Mouse (Mus musculus): Measurements from ENCODE around the gene Ddx10. TPM values are rescaled to one million over a fixed set of nuclear protein-coding genes. Genes with fewer than 3 reads are reported as not detected.

Gene Ddx10
- 26.6 and 27.1 TPM in 2 replicates for polyA plus RNA-seq (2016; fragmentation: Nextera tagmentation; extraction: Ambion mirVana)

DNA sequence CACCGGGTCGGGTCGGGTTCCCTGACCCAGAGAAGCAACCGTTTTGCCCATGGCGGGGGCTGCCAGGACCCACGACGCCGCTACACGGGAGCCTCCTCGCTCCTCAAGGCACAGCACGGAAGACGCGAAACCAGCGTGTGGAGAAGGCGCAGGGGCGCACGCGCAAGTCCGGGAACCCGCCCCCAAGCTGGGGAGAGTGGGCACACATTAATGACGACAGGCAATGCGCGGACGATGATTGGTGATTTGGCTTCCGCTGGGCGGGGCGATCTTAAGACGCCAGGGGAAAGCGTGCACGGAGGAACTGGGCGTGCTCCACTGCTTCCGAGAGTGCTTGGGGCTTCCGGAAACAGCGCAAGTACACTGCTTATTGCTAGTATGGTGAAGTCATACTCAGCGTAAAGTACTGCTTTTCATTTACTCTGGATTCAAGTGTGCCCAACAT, at the start of gene Ddx10:
Gene Ddx10 (minus strand): TSS at position 101 of the 445 bp plus-strand sequence.
- Histone ChIP-seq H3K36me3 (replicated peaks) (no peaks in the 10 kb centered on the region), H3K27ac (no peak within 1 kb of the TSS), H3K27me3 (no peaks in the 10 kb centered on the region), H3K9me3 (no peaks in the 10 kb centered on the region), H3K4me2 (peak within 1 kb of the TSS; percentile 92), H3K4me3 (replicated peaks) (peak within 1 kb of the TSS; percentile 78), H3K9ac (peak within 1 kb of the TSS; percentile 75), H3K4me1 (peaks cover 14% of the 10 kb centered on the region)
- ATAC-seq (ENCODE audit: low FRiP score): peak; percentile 100
- under 1% methylated on average over 35 of the region's 35 CpGs for WGBS

DNA sequence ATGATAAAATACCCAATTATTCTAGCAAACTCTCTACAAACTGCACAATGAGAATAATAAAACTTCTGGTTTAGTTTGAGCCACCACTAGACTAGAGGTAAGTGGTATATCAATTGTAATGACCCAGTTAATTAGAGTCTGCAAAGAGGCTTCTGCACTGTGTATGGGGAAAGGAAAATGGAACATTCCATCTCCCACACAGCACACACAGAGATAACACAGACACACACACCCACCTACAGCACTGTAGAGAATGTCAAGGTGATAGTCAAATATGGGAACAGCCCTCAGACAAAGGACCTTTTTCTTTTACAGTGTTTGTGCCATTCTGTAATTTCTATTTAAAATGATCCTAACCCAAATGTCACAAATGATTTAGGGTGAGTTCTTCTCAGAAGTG, 45.0 kb upstream of the Ddx10 start:
- Histone ChIP-seq H3K9ac (no peak overlapping the region), H3K9me3 (no peaks in the 10 kb centered on the region), H3K4me3 (replicated peaks) (no peak overlapping the region), H3K27ac (no peak overlapping the region), H3K4me2 (no peak overlapping the region), H3K36me3 (replicated peaks) (no peaks in the 10 kb centered on the region), H3K4me1 (no peaks in the 10 kb centered on the region), H3K27me3 (0 out of 2 replicates have a peak, but pooled peaks cover 5% of the 10 kb centered on the region)
- no peak for ATAC-seq (ENCODE audit: low FRiP score)

DNA sequence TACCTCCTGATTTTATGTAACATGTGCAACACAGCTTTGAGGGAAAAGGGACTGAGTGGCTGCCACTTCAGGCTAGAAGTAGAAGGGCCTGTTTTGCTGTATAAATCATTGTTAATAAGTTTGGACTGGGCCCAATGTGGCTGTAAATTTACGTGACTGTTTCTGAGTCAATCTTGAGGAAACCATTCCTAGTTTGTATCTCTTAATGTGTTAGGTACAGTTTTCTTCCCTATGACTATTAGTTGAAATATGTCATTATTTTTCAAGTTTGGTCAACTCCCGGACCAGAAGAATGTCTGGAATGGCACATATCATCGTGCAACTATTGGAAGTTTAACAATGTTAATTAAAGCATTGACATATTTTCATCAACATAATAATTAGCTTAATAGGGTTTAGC, 42.2 kb upstream of the Ddx10 start:
- Histone ChIP-seq H3K9ac (no peak overlapping the region), H3K4me2 (no peak overlapping the region), H3K27me3 (0 out of 2 replicates have a peak, but pooled peaks cover 5% of the 10 kb centered on the region), H3K36me3 (replicated peaks) (no peaks in the 10 kb centered on the region), H3K27ac (no peak overlapping the region), H3K4me3 (replicated peaks) (no peak overlapping the region), H3K4me1 (no peaks in the 10 kb centered on the region), H3K9me3 (no peaks in the 10 kb centered on the region)
- ATAC-seq (ENCODE audit: low FRiP score): no peak
- 91% methylated on average over 3 of the region's 3 CpGs for WGBS

DNA sequence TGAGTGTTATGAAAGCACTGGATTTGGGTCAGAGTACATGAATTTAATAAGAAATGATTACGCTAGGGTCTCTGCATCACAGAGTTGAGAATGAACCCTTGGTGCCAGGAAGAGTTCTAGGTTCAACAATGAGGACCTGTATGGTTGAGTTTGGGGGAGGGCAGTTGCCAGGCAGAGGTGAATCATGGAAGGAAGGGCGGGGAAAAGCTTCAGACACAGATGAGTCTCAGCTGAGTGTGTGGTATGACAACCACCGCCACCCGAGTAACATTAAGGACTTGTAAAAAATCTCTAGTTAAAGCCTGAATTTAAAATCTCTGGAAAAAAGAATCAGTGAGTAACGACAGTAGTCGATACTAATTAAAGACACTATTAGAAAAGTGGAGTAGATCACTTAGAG, 38.9 kb upstream of the Ddx10 start:
- Histone ChIP-seq H3K4me3 (replicated peaks) (no peak overlapping the region), H3K9ac (no peak overlapping the region), H3K27ac (no peak overlapping the region), H3K27me3 (no peaks in the 10 kb centered on the region), H3K4me1 (no peaks in the 10 kb centered on the region), H3K4me2 (no peak overlapping the region), H3K9me3 (no peaks in the 10 kb centered on the region), H3K36me3 (replicated peaks) (no peaks in the 10 kb centered on the region)
- 87% methylated on average over 6 of the region's 6 CpGs for WGBS
- no peak for ATAC-seq (ENCODE audit: low FRiP score)

DNA sequence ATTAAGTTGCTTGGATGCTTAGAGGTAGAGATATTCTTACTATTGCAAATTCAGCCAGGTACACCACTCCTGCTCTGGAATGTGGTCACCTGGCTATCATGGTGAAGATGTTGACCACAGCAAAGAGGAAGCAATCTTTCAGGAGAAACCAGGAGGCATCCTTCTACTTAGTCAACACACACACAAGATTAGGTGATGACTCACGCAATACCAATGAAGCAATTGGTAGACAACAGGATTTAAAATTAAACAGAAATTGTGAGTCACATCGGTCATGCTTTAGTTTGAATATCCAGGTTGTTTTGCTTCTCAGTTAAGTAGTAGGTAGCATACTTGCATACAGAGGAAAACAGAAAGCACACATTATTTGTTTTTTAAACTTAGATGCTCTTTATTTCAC, 31.1 kb upstream of the Ddx10 start:
- H3K9me3 ChIP-seq: no peaks in the 10 kb centered on the region
- H3K4me1 ChIP-seq: no peaks in the 10 kb centered on the region
- peaks cover 13% of the 10 kb centered on the region; the same call in 1 of the 2 replicates for H3K27me3 ChIP-seq
- 93% methylated on average over 2 of the region's 2 CpGs for WGBS
- no peak overlapping the region for H3K4me3 ChIP-seq (replicated peaks)
- no peak overlapping the region for H3K27ac ChIP-seq
- no peak overlapping the region for H3K9ac ChIP-seq
- no peak for ATAC-seq (ENCODE audit: low FRiP score)
- H3K4me2 ChIP-seq: no peak overlapping the region
- no peaks in the 10 kb centered on the region for H3K36me3 ChIP-seq (replicated peaks)

DNA sequence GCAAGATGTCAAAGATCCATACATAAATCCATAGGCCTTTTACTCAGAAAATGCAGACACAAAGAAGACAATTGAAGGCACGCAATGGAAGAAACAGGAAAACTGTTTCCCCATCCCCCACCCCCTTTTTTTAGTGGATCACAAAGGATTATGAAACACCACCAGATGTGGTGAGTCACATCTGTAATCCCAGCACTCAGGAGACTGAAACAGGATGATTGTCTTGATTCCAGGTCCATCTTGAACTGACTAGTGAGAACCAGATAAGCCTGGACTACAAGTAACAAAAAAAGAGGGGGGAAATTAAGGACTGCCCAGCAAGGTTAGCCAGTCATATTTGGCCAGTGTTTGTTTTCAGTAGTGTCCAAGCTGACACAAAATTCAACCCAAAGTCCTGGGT, 28.5 kb upstream of the Ddx10 start:
- no peaks in the 10 kb centered on the region for H3K9me3 ChIP-seq
- no peaks in the 10 kb centered on the region for H3K36me3 ChIP-seq (replicated peaks)
- no peak overlapping the region for H3K9ac ChIP-seq
- H3K27ac ChIP-seq: no peak overlapping the region
- WGBS: 87% methylated on average over 1 of the region's 1 CpGs
- no peak overlapping the region for H3K4me3 ChIP-seq (replicated peaks)
- ATAC-seq (ENCODE audit: low FRiP score): no peak
- H3K4me2 ChIP-seq: no peak overlapping the region
- peaks cover 13% of the 10 kb centered on the region; the same call in 1 of the 2 replicates for H3K27me3 ChIP-seq
- no peaks in the 10 kb centered on the region for H3K4me1 ChIP-seq

DNA sequence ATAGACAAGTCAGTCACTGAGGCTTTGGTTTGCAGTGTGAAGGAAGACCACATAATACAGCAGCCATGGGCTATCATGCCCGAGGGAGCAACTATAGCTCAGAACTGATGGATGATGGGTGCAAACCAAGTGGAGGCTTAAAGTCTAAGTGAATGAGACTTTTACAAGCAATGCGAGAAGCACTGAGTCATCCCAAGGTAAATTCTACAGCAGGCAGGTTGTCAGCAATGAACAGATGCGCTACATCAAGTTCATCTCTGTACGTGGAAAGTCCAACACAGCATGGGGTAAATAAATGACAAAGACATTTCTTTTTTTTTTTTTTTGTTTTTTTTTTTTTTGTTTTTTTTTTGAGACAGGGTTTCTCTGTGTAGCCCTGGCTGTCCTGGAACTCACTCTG, 24.9 kb upstream of the Ddx10 start:
- Histone ChIP-seq H3K27ac (no peak overlapping the region), H3K27me3 (peaks cover 8% of the 10 kb centered on the region; the same call in 1 of the 2 replicates), H3K4me2 (no peak overlapping the region), H3K4me3 (replicated peaks) (no peak overlapping the region), H3K36me3 (replicated peaks) (no peaks in the 10 kb centered on the region), H3K4me1 (no peaks in the 10 kb centered on the region), H3K9me3 (no peaks in the 10 kb centered on the region), H3K9ac (no peak overlapping the region)
- 89% methylated on average over 4 of the region's 4 CpGs for WGBS
- no peak for ATAC-seq (ENCODE audit: low FRiP score)

DNA sequence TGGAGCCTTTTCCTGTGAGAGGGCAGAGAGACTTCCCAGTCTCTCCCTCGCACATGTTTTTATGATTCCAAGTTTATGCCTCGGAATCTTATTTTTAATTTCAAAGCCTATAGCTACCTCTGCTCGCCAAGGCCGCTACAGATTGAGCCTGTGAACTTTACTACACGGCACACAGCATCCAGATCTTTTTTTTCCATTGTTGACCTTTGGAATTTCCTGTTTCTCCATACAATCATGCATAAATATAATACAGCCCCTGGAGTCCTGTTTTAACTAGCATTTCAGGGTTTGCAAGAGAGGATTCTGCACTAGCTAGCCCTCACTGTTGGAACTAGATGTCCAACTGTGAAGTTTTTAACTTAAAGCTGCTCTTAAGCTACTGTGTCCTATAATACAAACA, 24.4 kb upstream of the Ddx10 start:
- no peak overlapping the region for H3K27ac ChIP-seq
- no peak for ATAC-seq (ENCODE audit: low FRiP score)
- H3K27me3 ChIP-seq: peaks cover 4% of the 10 kb centered on the region; the same call in 1 of the 2 replicates
- H3K9me3 ChIP-seq: no peaks in the 10 kb centered on the region
- no peak overlapping the region for H3K4me3 ChIP-seq (replicated peaks)
- H3K4me2 ChIP-seq: no peak overlapping the region
- no peaks in the 10 kb centered on the region for H3K36me3 ChIP-seq (replicated peaks)
- H3K4me1 ChIP-seq: no peaks in the 10 kb centered on the region
- no peak overlapping the region for H3K9ac ChIP-seq
- 66% methylated on average over 5 of the region's 5 CpGs for WGBS

DNA sequence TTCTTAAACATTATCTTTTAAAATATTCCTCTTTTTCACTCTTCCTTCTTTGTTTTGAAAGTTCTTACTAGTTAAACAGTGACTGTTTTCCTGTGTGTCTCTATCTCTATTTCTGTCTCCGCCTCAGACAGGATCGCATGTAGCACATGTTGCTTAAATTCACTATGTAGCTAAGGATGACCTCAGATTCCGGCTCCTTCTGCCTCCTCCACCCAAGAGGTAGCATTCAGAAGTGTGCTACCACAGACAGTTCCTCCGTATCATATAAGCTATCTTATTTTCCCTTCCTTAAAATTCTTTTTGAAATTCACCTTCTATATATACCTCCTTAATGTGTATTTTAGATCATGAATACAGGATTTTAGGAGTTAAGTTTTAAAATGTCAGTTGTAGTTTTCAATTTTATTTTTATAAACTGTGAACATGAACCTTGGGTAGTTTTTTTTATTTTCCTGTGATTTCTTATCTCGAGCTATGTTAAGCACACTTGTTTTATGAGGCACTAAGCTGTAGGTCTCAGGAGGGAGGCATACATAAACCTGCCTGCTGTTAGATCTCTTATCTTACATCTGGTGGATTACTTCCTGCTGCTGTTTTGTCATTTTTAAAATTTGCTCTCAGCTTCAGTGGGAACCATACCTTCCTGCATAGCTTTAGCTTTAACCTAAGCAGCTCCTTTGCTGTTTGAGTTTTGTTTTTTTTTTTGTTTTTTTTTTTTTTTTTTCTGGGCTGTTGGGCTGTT, 23.6 kb upstream of the Ddx10 start:
- no peak for ATAC-seq (ENCODE audit: low FRiP score)
- H3K4me1 ChIP-seq: no peaks in the 10 kb centered on the region
- no peak overlapping the region for H3K9ac ChIP-seq
- whole genome bisulfite sequencing: 81% methylated on average over 5 of the region's 5 CpGs
- no peak overlapping the region for H3K4me2 ChIP-seq
- no peaks in the 10 kb centered on the region for H3K36me3 ChIP-seq (replicated peaks)
- peaks cover 4% of the 10 kb centered on the region; the same call in 1 of the 2 replicates for H3K27me3 ChIP-seq
- H3K4me3 ChIP-seq (replicated peaks): no peak overlapping the region
- H3K27ac ChIP-seq: no peak overlapping the region
- H3K9me3 ChIP-seq: no peaks in the 10 kb centered on the region

DNA sequence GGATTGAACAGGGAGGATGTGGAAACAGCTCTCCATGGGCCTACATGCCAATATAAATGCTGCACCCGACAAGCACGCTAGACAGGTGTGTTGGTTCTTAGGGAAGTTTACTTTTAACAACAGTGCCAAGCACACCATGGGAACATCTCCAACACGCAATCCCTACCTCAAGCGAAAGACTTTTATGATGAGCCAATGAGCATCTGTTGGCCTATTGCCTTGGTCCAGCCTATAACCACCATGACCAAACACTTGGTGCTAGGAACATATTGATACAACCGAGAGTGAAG, 21.6 kb upstream of the Ddx10 start:
- no peaks in the 10 kb centered on the region for H3K4me1 ChIP-seq
- H3K27me3 ChIP-seq: no peaks in the 10 kb centered on the region; the same call in 1 of the 2 replicates
- no peak overlapping the region for H3K9ac ChIP-seq
- no peak overlapping the region for H3K4me2 ChIP-seq
- no peak for ATAC-seq (ENCODE audit: low FRiP score)
- H3K9me3 ChIP-seq: no peaks in the 10 kb centered on the region
- H3K27ac ChIP-seq: no peak overlapping the region
- H3K36me3 ChIP-seq (replicated peaks): no peaks in the 10 kb centered on the region
- no peak overlapping the region for H3K4me3 ChIP-seq (replicated peaks)
- 89% methylated on average over 5 of the region's 5 CpGs for WGBS

DNA sequence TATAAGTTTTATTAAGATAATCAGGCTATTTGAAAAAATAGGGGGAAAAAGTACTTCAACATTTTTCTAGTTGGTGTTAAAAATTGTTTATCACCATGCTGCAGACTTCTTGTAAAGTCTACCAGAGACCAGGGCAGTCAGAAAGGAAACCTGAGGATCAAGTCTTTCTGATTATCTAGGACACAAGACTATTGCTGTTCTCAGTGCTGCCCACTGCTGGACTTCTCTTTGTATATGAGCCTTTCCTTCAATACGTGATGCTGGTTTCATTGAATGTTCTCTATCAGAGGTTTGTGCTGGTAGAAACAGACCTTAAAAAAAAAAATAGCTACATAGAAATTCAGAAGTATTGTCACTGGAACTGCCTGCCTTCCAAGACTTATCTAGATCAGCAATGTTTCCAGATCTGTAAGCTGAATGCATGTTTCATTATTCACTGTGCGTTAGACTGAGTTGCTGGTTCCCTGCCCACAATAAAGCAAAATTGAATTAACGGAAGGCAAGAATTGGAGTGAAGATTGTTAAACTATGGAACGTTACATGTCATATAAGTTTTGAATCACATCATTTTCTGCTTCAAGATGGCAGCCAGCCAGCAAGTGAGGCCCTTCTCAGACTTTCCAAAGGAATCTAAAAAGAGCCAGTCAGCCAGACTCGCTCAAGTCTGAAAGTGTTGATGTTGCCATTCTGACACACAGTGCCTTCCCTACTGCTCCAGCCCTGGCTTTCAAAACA, 21.0 kb upstream of the Ddx10 start:
- Histone ChIP-seq H3K4me1 (no peaks in the 10 kb centered on the region), H3K36me3 (replicated peaks) (no peaks in the 10 kb centered on the region), H3K9ac (no peak overlapping the region), H3K27ac (no peak overlapping the region), H3K4me2 (no peak overlapping the region), H3K27me3 (no peaks in the 10 kb centered on the region; the same call in 1 of the 2 replicates), H3K9me3 (no peaks in the 10 kb centered on the region), H3K4me3 (replicated peaks) (no peak overlapping the region)
- WGBS: 78% methylated on average over 5 of the region's 5 CpGs
- ATAC-seq (ENCODE audit: low FRiP score): no peak

DNA sequence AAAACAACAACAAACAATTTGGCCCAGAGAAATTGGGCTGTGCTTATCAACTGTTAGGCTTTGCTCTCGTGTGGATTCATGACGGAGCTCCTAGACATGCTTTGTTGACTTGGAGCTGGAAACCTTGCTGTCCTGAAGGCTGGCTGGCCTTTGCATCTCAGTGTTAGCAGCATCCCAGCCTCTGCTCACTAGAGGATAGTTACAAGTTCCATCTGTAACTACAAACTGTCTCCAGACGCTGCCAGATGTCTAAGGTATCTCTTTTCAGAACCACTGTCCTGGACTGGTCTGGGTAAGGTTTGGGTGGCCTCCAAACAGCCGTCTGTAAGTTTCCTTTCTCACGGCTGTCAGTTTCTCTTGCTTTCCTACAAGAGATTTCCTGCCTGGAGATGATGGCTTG, 20.2 kb upstream of the Ddx10 start:
- ATAC-seq (ENCODE audit: low FRiP score): no peak
- Histone ChIP-seq H3K27me3 (no peaks in the 10 kb centered on the region; the same call in 1 of the 2 replicates), H3K4me3 (replicated peaks) (no peak overlapping the region), H3K4me1 (no peaks in the 10 kb centered on the region), H3K9me3 (no peaks in the 10 kb centered on the region), H3K9ac (no peak overlapping the region), H3K36me3 (replicated peaks) (no peaks in the 10 kb centered on the region), H3K27ac (no peak overlapping the region), H3K4me2 (no peak overlapping the region)
- 81% methylated on average over 5 of the region's 5 CpGs for WGBS

DNA sequence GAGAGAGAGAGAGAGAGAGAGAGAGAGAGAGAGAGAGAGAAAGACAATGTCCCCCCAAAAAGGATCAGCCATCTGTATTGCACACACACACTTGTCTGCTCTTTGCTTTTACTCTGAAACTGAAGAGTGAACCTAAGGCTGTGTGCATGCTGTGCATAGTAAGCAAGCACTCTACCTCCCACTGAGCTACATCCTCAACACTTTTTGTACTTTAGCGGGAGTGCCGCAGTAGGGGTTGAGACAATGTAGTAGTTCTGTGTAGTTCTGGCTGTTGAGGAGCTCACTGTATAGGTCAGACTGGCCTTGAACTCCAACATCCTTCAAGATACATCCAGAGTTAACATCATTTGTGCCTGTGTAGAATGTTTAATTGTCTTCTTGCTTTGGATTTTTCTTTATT, 17.7 kb upstream of the Ddx10 start:
- Histone ChIP-seq H3K27me3 (no peaks in the 10 kb centered on the region; the same call in 1 of the 2 replicates), H3K4me3 (replicated peaks) (no peak overlapping the region), H3K4me1 (no peaks in the 10 kb centered on the region), H3K27ac (no peak overlapping the region), H3K36me3 (replicated peaks) (no peaks in the 10 kb centered on the region), H3K9me3 (no peaks in the 10 kb centered on the region), H3K4me2 (no peak overlapping the region), H3K9ac (no peak overlapping the region)
- ATAC-seq (ENCODE audit: low FRiP score): no peak
- WGBS: 60% methylated on average over 2 of the region's 2 CpGs

All from forebrain, embryonic 12.5 days (tissue).